Comparison of ENCODE assay signal across 8 mouse cellular contexts in the genomic region with DNA sequence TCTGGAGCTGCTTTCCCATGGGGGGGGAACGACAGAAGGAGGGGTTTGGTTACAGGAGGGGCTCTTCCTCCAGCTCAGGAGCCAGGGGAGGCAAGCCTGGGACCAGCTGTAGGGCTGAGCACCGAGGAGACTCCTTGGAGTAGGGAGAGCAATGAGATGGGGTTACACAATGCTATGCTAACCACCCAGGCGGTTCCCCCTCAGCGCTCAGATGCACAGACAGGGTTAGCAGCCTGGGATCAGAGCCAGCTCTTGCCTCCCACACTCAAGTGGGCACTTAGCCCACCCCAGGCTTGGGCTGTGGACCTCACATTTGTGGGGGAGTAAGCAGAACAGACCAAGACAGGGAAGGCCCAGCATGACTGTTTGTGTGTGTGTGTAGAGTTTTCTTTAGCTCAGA. TPM values are rescaled to one million over a fixed set of nuclear protein-coding genes. Genes with fewer than 3 reads are reported as not detected.
A peak's percentile ranks its signal among the peaks of the same experiment; 100 is the strongest.
DNase-seq lines count a peak whose midpoint lies in the region; ATAC-seq and TF ChIP-seq lines count a peak whose summit lies in the region.

No protein-coding gene starts in this region.

- DNase-seq in gastrocnemius, postnatal 14 days, result peak; percentile 47
- no peak for DNase-seq in gastrocnemius, adult 18-20 months (ENCODE audit: low spot score)
- peak; percentile 70 for DNase-seq in NIH3T3 (ENCODE audit: low read depth)
- peak; percentile 62 to 63 for DNase-seq in layer of hippocampus, adult 2 months (ENCODE audit: low spot score in 2 of 2)
- DNase-seq in thymus, adult 2 months, result no peak
- DNase-seq in adrenal gland, postnatal 14 days, result no peak

- no peak overlapping the region for H3K4me2 ChIP-seq in neural tube, embryonic 14.5 days (ENCODE audit: low read depth, low read length)

- H3K27me3 ChIP-seq in neural tube, embryonic 14.5 days (ENCODE audit: control insufficient read depth, insufficient read depth, low read length), result no peaks in the 10 kb centered on the region
- no peaks in the 10 kb centered on the region for H3K27me3 ChIP-seq in thymus, adult 2 months (ENCODE audit: control insufficient read depth, insufficient read depth, low read length)

- H3K27ac ChIP-seq in layer of hippocampus, adult 2 months, result peak overlapping the region; percentile 18; the same call in 1 of the 2 replicates
- H3K27ac ChIP-seq in neural tube, embryonic 14.5 days (ENCODE audit: low read depth, low read length), result no peak overlapping the region
- H3K27ac ChIP-seq in thymus, adult 2 months (ENCODE audit: control insufficient read depth, insufficient read depth, low read length), result no peak overlapping the region

- H3K9me3 ChIP-seq in neural tube, embryonic 14.5 days (ENCODE audit: control insufficient read depth, low read length), result no peaks in the 10 kb centered on the region

- no peak overlapping the region for H3K9ac ChIP-seq in neural tube, embryonic 14.5 days (replicated peaks; ENCODE audit: low read depth, low read length)

- H3K4me3 ChIP-seq in layer of hippocampus, adult 2 months, result no peak overlapping the region
- no peak overlapping the region for H3K4me3 ChIP-seq in neural tube, embryonic 14.5 days (ENCODE audit: low read depth, low read length)
- no peak overlapping the region for H3K4me3 ChIP-seq in thymus, adult 2 months (ENCODE audit: control insufficient read depth, insufficient read depth, low read length)

- 57% methylated on average over 4 of the region's 4 CpGs for WGBS in neural tube, embryonic 14.5 days
- WGBS in thymus, adult 2 months, result 68% methylated on average over 4 of the region's 4 CpGs

- no peak for TF ChIP-seq CTCF in layer of hippocampus, adult 2 months (conservative IDR thresholded peaks at IDR 0.05)
- no peak for TF ChIP-seq CTCF in thymus, adult 2 months (IDR thresholded peaks at IDR 0.05; ENCODE audit: borderline replicate concordance, control insufficient read depth, extremely low read depth, insufficient read depth, low read length, poor library complexity)

- no peaks in the 10 kb centered on the region for H3K36me3 ChIP-seq in neural tube, embryonic 14.5 days (ENCODE audit: control insufficient read depth, insufficient read depth, low read length)
- H3K36me3 ChIP-seq in thymus, adult 2 months (ENCODE audit: control insufficient read depth, insufficient read depth, low read length), result no peaks in the 10 kb centered on the region

- peak; percentile 75 for ATAC-seq in granulocyte monocyte progenitor cell, adult 5-6 weeks (replicated peaks; ENCODE audit: poor library complexity, severe bottlenecking)
- ATAC-seq in neural tube, embryonic 14.5 days (ENCODE audit: low read depth), result peak; percentile 61; the same call in 1 of the 2 replicates

- intact Hi-C loops in gastrocnemius, postnatal 14 days (cut with DNase I; ENCODE audit: low total_unique reads), result no loop called here

- no peaks in the 10 kb centered on the region for H3K4me1 ChIP-seq in neural tube, embryonic 14.5 days (ENCODE audit: control insufficient read depth, insufficient read depth, low read length)
- peaks cover 9% of the 10 kb centered on the region for H3K4me1 ChIP-seq in thymus, adult 2 months (replicated peaks; ENCODE audit: control insufficient read depth, insufficient read depth, low read length)

- no peak for TF ChIP-seq POLR2A in thymus, adult 2 months (IDR thresholded peaks at IDR 0.05; ENCODE audit: control insufficient read depth, extremely low read depth, insufficient read depth, low read length, poor library complexity)

RNA-seq across cellular contexts. Expression of a gene that starts 9.3 kb away (rescaled TPM):
- 1 to 10 TPM; 7.2 to 8.7 TPM for total RNA-seq in gastrocnemius, postnatal 14 days (2021)
- total RNA-seq in gastrocnemius, adult 18-20 months (2021), result 1 to 10 TPM; 5.8 to 7.0 TPM
- 0.21 TPM in 1 of 2 replicates, not detected in the other for total RNA-seq in granulocyte monocyte progenitor cell, adult 5-6 weeks (2014; fragmentation: Nextera tagmentation)
- not detected in 2 replicates for total RNA-seq in granulocyte monocyte progenitor cell, adult 5-6 weeks (2017)
- total RNA-seq in layer of hippocampus, adult 2 months (2021), result 1 to 10 TPM; 5.0 to 6.1 TPM
- polyA plus RNA-seq in neural tube, embryonic 14.5 days (2014; fragmentation: Nextera tagmentation; extraction: Ambion mirVana), result 0.13 and 0.21 TPM in 2 replicates
- polyA plus RNA-seq in thymus, adult 2 months (2012; rRNA removed), result 1.9 and 2.4 TPM in 2 replicates
- 10.9 and 13.9 TPM in 2 replicates for total RNA-seq in adrenal gland, postnatal 14 days (2021)

RNA-seq across cellular contexts. Expression of a gene that starts 10.2 kb away (rescaled TPM):
- total RNA-seq in gastrocnemius, postnatal 14 days (2021), result 100 to 1,000 TPM in 1 of 2 experiments, 10 to 100 TPM in 1; 93.2 to 102 TPM
- 10 to 100 TPM; 52.3 to 59.6 TPM for total RNA-seq in gastrocnemius, adult 18-20 months (2021)
- 137 and 211 TPM in 2 replicates for total RNA-seq in granulocyte monocyte progenitor cell, adult 5-6 weeks (2014; fragmentation: Nextera tagmentation)
- 86.1 and 111 TPM in 2 replicates for total RNA-seq in granulocyte monocyte progenitor cell, adult 5-6 weeks (2017)
- 100 to 1,000 TPM; 472 to 491 TPM for total RNA-seq in layer of hippocampus, adult 2 months (2021)
- polyA plus RNA-seq in neural tube, embryonic 14.5 days (2014; fragmentation: Nextera tagmentation; extraction: Ambion mirVana), result 282 and 335 TPM in 2 replicates
- polyA plus RNA-seq in thymus, adult 2 months (2012; rRNA removed), result 569 and 585 TPM in 2 replicates
- 269 and 295 TPM in 2 replicates for total RNA-seq in adrenal gland, postnatal 14 days (2021)

RNA-seq across cellular contexts. Expression of a gene that starts 18.9 kb away (rescaled TPM):
- 100 to 1,000 TPM; 273 to 573 TPM for total RNA-seq in gastrocnemius, postnatal 14 days (2021)
- total RNA-seq in gastrocnemius, adult 18-20 months (2021), result 100 to 1,000 TPM; 566 to 705 TPM
- 4.1 TPM in 1 of 2 replicates, not detected in the other for total RNA-seq in granulocyte monocyte progenitor cell, adult 5-6 weeks (2014; fragmentation: Nextera tagmentation)
- 0.82 TPM in 1 of 2 replicates, not detected in the other for total RNA-seq in granulocyte monocyte progenitor cell, adult 5-6 weeks (2017)
- 1 to 10 TPM; 2.4 to 2.9 TPM for total RNA-seq in layer of hippocampus, adult 2 months (2021)
- 4.1 and 5.5 TPM in 2 replicates for polyA plus RNA-seq in neural tube, embryonic 14.5 days (2014; fragmentation: Nextera tagmentation; extraction: Ambion mirVana)
- polyA plus RNA-seq in thymus, adult 2 months (2012; rRNA removed), result 4.2 and 103 TPM in 2 replicates
- 0.67 and 1.3 TPM in 2 replicates for total RNA-seq in adrenal gland, postnatal 14 days (2021)

RNA-seq across cellular contexts. Expression of a gene that starts 24.1 kb away (rescaled TPM):
- total RNA-seq in gastrocnemius, postnatal 14 days (2021), result 1 to 10 TPM; 5.5 to 6.3 TPM
- total RNA-seq in gastrocnemius, adult 18-20 months (2021), result 10 to 100 TPM in 1 of 2 experiments, 1 to 10 TPM in 1; 9.2 to 10.8 TPM
- 13.9 and 15.2 TPM in 2 replicates for total RNA-seq in granulocyte monocyte progenitor cell, adult 5-6 weeks (2014; fragmentation: Nextera tagmentation)
- total RNA-seq in granulocyte monocyte progenitor cell, adult 5-6 weeks (2017), result 14.8 and 17.4 TPM in 2 replicates
- 1 to 10 TPM; 5.3 to 6.0 TPM for total RNA-seq in layer of hippocampus, adult 2 months (2021)
- 11.8 TPM in 2 replicates for polyA plus RNA-seq in neural tube, embryonic 14.5 days (2014; fragmentation: Nextera tagmentation; extraction: Ambion mirVana)
- polyA plus RNA-seq in thymus, adult 2 months (2012; rRNA removed), result 7.4 and 8.0 TPM in 2 replicates
- 6.8 and 9.6 TPM in 2 replicates for total RNA-seq in adrenal gland, postnatal 14 days (2021)

RNA-seq across cellular contexts. Expression of a gene that starts 24.3 kb away (rescaled TPM):
- total RNA-seq in gastrocnemius, postnatal 14 days (2021), result 10 to 100 TPM; 35.2 to 40.4 TPM
- 10 to 100 TPM; 40.7 to 46.8 TPM for total RNA-seq in gastrocnemius, adult 18-20 months (2021)
- total RNA-seq in granulocyte monocyte progenitor cell, adult 5-6 weeks (2014; fragmentation: Nextera tagmentation), result 29.9 and 40.9 TPM in 2 replicates
- total RNA-seq in granulocyte monocyte progenitor cell, adult 5-6 weeks (2017), result 47.9 and 54.8 TPM in 2 replicates
- 100 to 1,000 TPM; 130 to 144 TPM for total RNA-seq in layer of hippocampus, adult 2 months (2021)
- polyA plus RNA-seq in neural tube, embryonic 14.5 days (2014; fragmentation: Nextera tagmentation; extraction: Ambion mirVana), result 97.5 and 101 TPM in 2 replicates
- polyA plus RNA-seq in thymus, adult 2 months (2012; rRNA removed), result 106 and 111 TPM in 2 replicates
- 58.5 and 62.4 TPM in 2 replicates for total RNA-seq in adrenal gland, postnatal 14 days (2021)

Comparison
In these comparisons a context has a peak if more than half of its experiments do, and no peak if none do; other contexts are left out.
1. DNase-seq: peak in gastrocnemius, postnatal 14 days (single experiment), NIH3T3 (single experiment) and layer of hippocampus, adult 2 months (2 of 2); none in gastrocnemius, adult 18-20 months (single experiment), thymus, adult 2 months (single experiment) and adrenal gland, postnatal 14 days (single experiment).
2. RNA of a gene that starts 18.9 kb away (total RNA-seq): 566 to 705 TPM in gastrocnemius, adult 18-20 months and 273 to 573 TPM in gastrocnemius, postnatal 14 days; 0.82 to 4.1 TPM in granulocyte monocyte progenitor cell, adult 5-6 weeks, 2.4 to 2.9 TPM in layer of hippocampus, adult 2 months and 0.67 to 1.3 TPM in adrenal gland, postnatal 14 days; every median in the first group is over 10 times any median in the second.